In genomic region chr8:109777851-109778250, GRCm38 (mm10) we compare ENCODE assay signal across 8 mouse cellular contexts. TPM values are rescaled to one million over a fixed set of nuclear protein-coding genes. Genes with fewer than 3 reads are reported as not detected.
A peak's percentile ranks its signal among the peaks of the same experiment; 100 is the strongest.
DNase-seq lines count a peak whose midpoint lies in the region; ATAC-seq and TF ChIP-seq lines count a peak whose summit lies in the region.

No protein-coding gene starts in this region.

- no peaks in the 10 kb centered on the region; the same call in 1 of the 2 replicates for H3K79me2 ChIP-seq in heart, adult 2 months (replicated peaks; ENCODE audit: control insufficient read depth, insufficient read depth, low read length)

- H3K4me3 ChIP-seq in heart, adult 2 months: peak overlapping the region; percentile 90
- H3K4me3 ChIP-seq in limb, embryonic 15.5 days: peak overlapping the region; percentile 99

- H3K36me3 ChIP-seq in heart, adult 2 months (ENCODE audit: control insufficient read depth, insufficient read depth, low read length): peaks cover 11% of the 10 kb centered on the region; the same call in 1 of the 2 replicates
- no peaks in the 10 kb centered on the region for H3K36me3 ChIP-seq in limb, embryonic 15.5 days

- TF ChIP-seq EP300 in heart, adult 2 months (IDR thresholded peaks at IDR 0.05; ENCODE audit: insufficient read depth, low read depth, low read length): no peak

- no peak overlapping the region for H3K9ac ChIP-seq in heart, adult 2 months (ENCODE audit: low read depth, low read length)
- H3K9ac ChIP-seq in limb, embryonic 15.5 days: no peak overlapping the region

- H3K9me3 ChIP-seq in limb, embryonic 15.5 days: no peaks in the 10 kb centered on the region

- H3K4me2 ChIP-seq in limb, embryonic 15.5 days: peak overlapping the region; percentile 77

- TF ChIP-seq CTCF in heart, adult 2 months (IDR thresholded peaks at IDR 0.05): no peak

- DNase-seq in heart, adult 2 months: no peak
- no peak for DNase-seq in heart, adult 11 months
- DNase-seq in thymus, postnatal 0 days (ENCODE audit: low spot score): peak; percentile 2
- no peak for DNase-seq in thymus, postnatal 25 days
- no peak for DNase-seq in left cerebral cortex, adult 18-20 months (ENCODE audit: low spot score in 2 of 2)
- DNase-seq in ovary, postnatal 14 days (ENCODE audit: low spot score): no peak
- no peak for DNase-seq in ovary, adult 18-20 months (ENCODE audit: low spot score)

- intact Hi-C loops in heart, adult 2 months (cut with DNase I): loop anchor here (1.0 to 5.0 kb wide), 3 partner anchors 85 to 211 kb away; partner anchors contain the start of genes Dhx38, Ist1, Phlpp2 and Txnl4b

- H3K27ac ChIP-seq in heart, adult 2 months: peak overlapping the region; percentile 99; the same call in 1 of the 2 replicates
- H3K27ac ChIP-seq in limb, embryonic 15.5 days: no peak overlapping the region

- no peaks in the 10 kb centered on the region for H3K27me3 ChIP-seq in heart, adult 2 months (ENCODE audit: control insufficient read depth, insufficient read depth, low read length)
- H3K27me3 ChIP-seq in limb, embryonic 15.5 days: peaks cover 7% of the 10 kb centered on the region; the same call in 1 of the 2 replicates

- WGBS in heart, adult 2 months: 24% methylated on average over 5 of the region's 5 CpGs
- WGBS in limb, embryonic 15.5 days: 26% methylated on average over 5 of the region's 5 CpGs

- no peak for ATAC-seq in limb, embryonic 15.5 days (ENCODE audit: insufficient number of reproducible peaks, low FRiP score, low TSS enrichment, low read depth)

- peaks cover 6% of the 10 kb centered on the region for H3K4me1 ChIP-seq in heart, adult 2 months (ENCODE audit: control insufficient read depth, insufficient read depth, low read length)
- H3K4me1 ChIP-seq in limb, embryonic 15.5 days: peaks cover 11% of the 10 kb centered on the region

- no peak for TF ChIP-seq POLR2A in heart, adult 2 months (IDR thresholded peaks at IDR 0.05; ENCODE audit: insufficient read depth, low read depth, low read length)

RNA-seq across cellular contexts. Expression of gene Ap1g1, which starts 0.5 kb away (rescaled TPM):
- 10 to 100 TPM; 38.3 to 39.0 TPM for total RNA-seq in heart, adult 2 months (2021)
- 20.4 and 39.3 TPM in 2 replicates for polyA plus RNA-seq in heart, adult 2 months (2012; rRNA removed)
- polyA plus RNA-seq in thymus, postnatal 0 days (2015; fragmentation: Nextera tagmentation; extraction: Ambion mirVana): 26.3 and 28.2 TPM in 2 replicates
- 33.0 and 38.1 TPM in 2 replicates for polyA plus RNA-seq in limb, embryonic 15.5 days (2015; fragmentation: Nextera tagmentation; extraction: Ambion mirVana)
- 10 to 100 TPM; 82.6 to 88.8 TPM for total RNA-seq in left cerebral cortex, adult 18-20 months (2021)

RNA-seq across cellular contexts. Expression of gene Atxn1l, which starts 40.3 kb away (rescaled TPM):
- total RNA-seq in heart, adult 2 months (2021): 10 to 100 TPM; 20.0 to 23.0 TPM
- 6.5 and 11.9 TPM in 2 replicates for polyA plus RNA-seq in heart, adult 2 months (2012; rRNA removed)
- 4.0 and 4.5 TPM in 2 replicates for polyA plus RNA-seq in thymus, postnatal 0 days (2015; fragmentation: Nextera tagmentation; extraction: Ambion mirVana)
- 6.4 and 7.6 TPM in 2 replicates for polyA plus RNA-seq in limb, embryonic 15.5 days (2015; fragmentation: Nextera tagmentation; extraction: Ambion mirVana)
- total RNA-seq in left cerebral cortex, adult 18-20 months (2021): 10 to 100 TPM; 42.8 to 45.0 TPM
